Mouse (Mus musculus) stomach, embryonic 14.5 days (tissue): Measurements from ENCODE around the gene Gadl1. TPM values are rescaled to one million over a fixed set of nuclear protein-coding genes. Genes with fewer than 3 reads are reported as not detected.

Experiments
- ATAC-seq: fragments of 200-750 bp; cut with Nextera tagmentation; 2 replicates; pipeline ENCODE4 v1.8.0; 2017; ENCODE audit warnings: low read depth, moderate TSS enrichment; ENCODE audit not compliant: insufficient number of reproducible peaks, insufficient read depth, low FRiP score
- H3K27ac ChIP-seq: fragments of 300-500 bp; sonication (generic); 2 replicates; pipeline ENCODE4 v1.5.1; 2014; ENCODE audit warnings: mild to moderate bottlenecking, low read length, moderate library complexity, mixed read lengths
- H3K27me3 ChIP-seq: fragments of 300-500 bp; sonication (generic); 2 replicates; pipeline ENCODE4 v1.6.1; 2014; ENCODE audit warnings: low read length, control low read depth, mixed read lengths; ENCODE audit not compliant: control insufficient read depth, insufficient read depth
- H3K36me3 ChIP-seq: fragments of 300-500 bp; sonication (generic); 2 replicates; pipeline ENCODE4 v1.6.1; 2014; ENCODE audit warnings: mild to moderate bottlenecking, control low read depth, low read length, moderate library complexity, mixed read lengths; ENCODE audit not compliant: control insufficient read depth, insufficient read depth
- H3K4me1 ChIP-seq: fragments of 300-500 bp; sonication (generic); 2 replicates; pipeline ENCODE4 v1.6.1; 2014; ENCODE audit warnings: low read length, control low read depth, mixed read lengths; ENCODE audit not compliant: control insufficient read depth, insufficient read depth
- H3K4me2 ChIP-seq: fragments of 300-500 bp; sonication (generic); replicated peaks from 2 replicates; pipeline ENCODE4 v1.6.1; 2014; ENCODE audit warnings: low read depth, low read length, control low read depth
- H3K4me3 ChIP-seq: fragments of 300-500 bp; sonication (generic); 2 replicates; pipeline ENCODE4 v1.5.1; 2014; ENCODE audit warnings: low read depth, low read length, control low read depth
- H3K9ac ChIP-seq: fragments of 300-500 bp; sonication (generic); replicated peaks from 2 replicates; pipeline ENCODE4 v1.6.1; 2014; ENCODE audit warnings: low read depth, mild to moderate bottlenecking, control low read depth, low read length, moderate library complexity, mixed read lengths
- H3K9me3 ChIP-seq: fragments of 300-500 bp; sonication (generic); 2 replicates; pipeline ENCODE4 v1.6.1; 2016; ENCODE audit warnings: low read depth, low read length, control low read depth; ENCODE audit not compliant: control insufficient read depth
- WGBS: fragments of 180-500 bp; shearing (Covaris S2); extraction: QIAGEN DNeasy Blood & Tissue Kit; methylation state at CpG from one replicate; pipeline ENCODE4 v1.1.7; 2014; 5-methylcytosine and 5-hydroxymethylcytosine counted together
- polyA plus RNA-seq: library from polyadenylated mRNA; unstranded; fragments of >200 nt; fragmentation: Nextera tagmentation; extraction: Ambion mirVana; gene quantifications from 2 replicates; pipeline ENCODE4 v1.2.1, GENCODE M21; 2014

Gadl1 gene
- polyA plus RNA-seq, 1 experiment from 2014 or later: 0.25 TPM

DNA sequence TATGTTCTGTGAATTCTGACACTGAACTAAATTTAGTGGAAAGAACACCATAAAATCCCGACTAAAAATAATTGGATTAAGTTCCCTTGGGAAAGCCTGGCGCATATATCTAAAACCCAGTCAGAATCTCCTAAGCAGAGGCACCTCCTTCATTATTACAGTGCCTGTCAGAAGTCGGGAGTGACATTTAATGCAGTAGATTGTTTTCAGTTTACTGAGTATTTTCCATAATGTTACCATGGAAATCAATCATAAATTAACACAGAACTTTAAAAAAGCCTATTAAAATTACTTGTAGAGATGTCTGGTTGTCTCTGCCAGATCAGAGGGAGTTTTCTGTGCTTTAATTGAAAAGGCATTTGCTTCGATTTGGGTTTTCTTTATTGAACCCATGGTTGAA is 33.2 kb downstream of the Gadl1 start:
- Histone ChIP-seq H3K4me1 (0 out of 2 replicates have a peak, but pooled peaks cover 2% of the 10 kb centered on the region), H3K9ac (no peak overlapping the region), H3K4me2 (no peak overlapping the region), H3K27me3 (no peaks in the 10 kb centered on the region), H3K4me3 (no peak overlapping the region), H3K9me3 (no peaks in the 10 kb centered on the region), H3K36me3 (no peaks in the 10 kb centered on the region), H3K27ac (no peak overlapping the region)
- no peak for ATAC-seq
- WGBS: 69% methylated on average over 4 of the region's 4 CpGs

- H3K27me3 ChIP-seq: no peaks in the 10 kb centered on the region
- H3K36me3 ChIP-seq: no peaks in the 10 kb centered on the region
- no peak overlapping the region for H3K4me2 ChIP-seq
- 27% methylated on average over 7 of the region's 7 CpGs for WGBS
- H3K9ac ChIP-seq: no peak overlapping the region
- no peak overlapping the region for H3K27ac ChIP-seq
- no peak for ATAC-seq
- H3K9me3 ChIP-seq: no peaks in the 10 kb centered on the region
- 0 out of 2 replicates have a peak, but pooled peaks cover 2% of the 10 kb centered on the region for H3K4me1 ChIP-seq
- H3K4me3 ChIP-seq: no peak overlapping the region
These were observed 33.7 kb downstream of the Gadl1 start for GRCm38 (mm10) chr9:115942989-115943388.

DNA sequence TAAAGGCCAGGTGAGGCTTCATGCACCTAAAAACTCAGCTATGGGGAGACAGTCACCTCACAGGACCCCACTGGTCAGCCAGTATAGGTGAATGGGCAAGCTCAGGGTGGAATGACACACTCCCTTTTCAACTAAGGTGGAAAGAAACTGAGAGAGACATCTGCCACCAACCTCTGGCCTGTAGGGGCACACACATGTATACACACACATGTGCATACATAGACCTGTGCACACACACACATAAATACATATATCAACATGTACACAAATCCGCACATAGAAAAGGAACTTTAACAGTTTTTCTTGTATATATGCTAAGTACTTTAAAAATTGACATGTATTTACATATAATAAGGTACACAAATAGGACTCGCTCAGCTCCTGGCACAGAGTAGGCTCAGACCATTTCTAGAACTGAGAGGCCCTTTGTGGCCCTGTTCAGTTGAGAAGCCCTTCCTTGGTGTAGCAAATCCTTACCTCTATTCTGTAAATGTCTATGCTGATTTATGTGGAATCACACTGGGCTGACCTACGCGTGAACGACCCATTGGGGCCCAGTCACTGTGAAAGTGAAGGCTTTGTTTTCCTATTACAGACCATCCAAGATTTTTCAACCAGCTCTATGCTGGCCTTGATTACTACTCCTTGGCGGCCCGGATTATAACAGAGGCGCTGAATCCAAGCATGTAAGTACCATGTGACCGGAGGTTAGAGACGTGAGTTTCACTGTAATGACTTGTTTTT is 34.5 kb downstream of the Gadl1 start:
- 87% methylated on average over 10 of the region's 10 CpGs for WGBS

GRCm38 (mm10) chr9:115965056-115965455 is 55.8 kb downstream of the Gadl1 start:
- Histone ChIP-seq H3K9ac (no peak overlapping the region), H3K27me3 (no peaks in the 10 kb centered on the region), H3K36me3 (no peaks in the 10 kb centered on the region), H3K9me3 (no peaks in the 10 kb centered on the region), H3K4me3 (no peak overlapping the region), H3K27ac (no peak overlapping the region), H3K4me2 (no peak overlapping the region), H3K4me1 (no peaks in the 10 kb centered on the region)
- 84% methylated on average over 7 of the region's 7 CpGs for WGBS
- ATAC-seq: no peak

More for the DNA sequence above, 34.5 kb downstream of the Gadl1 start:
- Histone ChIP-seq H3K4me3 (no peak overlapping the region), H3K9ac (no peak overlapping the region), H3K36me3 (no peaks in the 10 kb centered on the region), H3K27ac (no peak overlapping the region), H3K4me1 (0 out of 2 replicates have a peak, but pooled peaks cover 2% of the 10 kb centered on the region), H3K4me2 (no peak overlapping the region), H3K27me3 (no peaks in the 10 kb centered on the region), H3K9me3 (no peaks in the 10 kb centered on the region)
- ATAC-seq: no peak

GRCm38 (mm10) chr9:115966116-115966515 is 56.9 kb downstream of the Gadl1 start:
- no peak overlapping the region for H3K4me3 ChIP-seq
- H3K4me1 ChIP-seq: no peaks in the 10 kb centered on the region
- H3K36me3 ChIP-seq: no peaks in the 10 kb centered on the region
- no peaks in the 10 kb centered on the region for H3K9me3 ChIP-seq
- no peaks in the 10 kb centered on the region for H3K27me3 ChIP-seq
- no peak overlapping the region for H3K9ac ChIP-seq
- ATAC-seq: no peak
- no peak overlapping the region for H3K27ac ChIP-seq
- no peak overlapping the region for H3K4me2 ChIP-seq
- 84% methylated on average over 4 of the region's 4 CpGs for WGBS

GRCm38 (mm10) chr9:115966746-115967145 is 57.5 kb downstream of the Gadl1 start:
- no peaks in the 10 kb centered on the region for H3K36me3 ChIP-seq

GRCm38 (mm10) chr9:115967638-115968037 is 58.4 kb downstream of the Gadl1 start:
- no peak overlapping the region for H3K9ac ChIP-seq

More at GRCm38 (mm10) chr9:115966746-115967145, 57.5 kb downstream of the Gadl1 start:
- ATAC-seq: no peak
- H3K4me2 ChIP-seq: no peak overlapping the region
- no peak overlapping the region for H3K9ac ChIP-seq
- no peaks in the 10 kb centered on the region for H3K27me3 ChIP-seq
- no peaks in the 10 kb centered on the region for H3K4me1 ChIP-seq
- no peaks in the 10 kb centered on the region for H3K9me3 ChIP-seq
- H3K4me3 ChIP-seq: no peak overlapping the region
- no peak overlapping the region for H3K27ac ChIP-seq
- WGBS: 90% methylated on average over 5 of the region's 5 CpGs

DNA sequence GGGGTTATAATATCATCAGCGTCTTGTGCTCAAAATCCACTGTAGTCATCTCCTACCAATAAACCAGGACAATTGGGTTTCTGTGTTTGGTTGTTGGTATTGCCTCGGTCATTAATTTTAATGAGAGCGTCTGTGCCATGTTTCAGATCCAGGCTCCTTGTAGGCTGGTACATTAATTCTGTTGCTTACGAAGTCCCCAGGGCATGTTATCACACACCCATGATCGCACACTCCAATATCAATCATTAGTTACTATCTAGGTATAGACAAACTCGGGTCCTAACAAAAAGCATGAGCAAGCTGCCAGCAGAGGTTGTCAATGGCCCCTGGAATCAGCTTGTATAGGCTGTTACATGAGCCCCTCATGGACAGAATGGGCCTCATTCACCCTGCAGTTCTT is 67.6 kb downstream of the Gadl1 start:
- no peak overlapping the region for H3K4me3 ChIP-seq
- ATAC-seq: no peak
- H3K27ac ChIP-seq: no peak overlapping the region
- H3K36me3 ChIP-seq: no peaks in the 10 kb centered on the region
- H3K27me3 ChIP-seq: no peaks in the 10 kb centered on the region
- H3K4me1 ChIP-seq: no peaks in the 10 kb centered on the region
- no peak overlapping the region for H3K9ac ChIP-seq
- WGBS: 85% methylated on average over 6 of the region's 6 CpGs
- no peaks in the 10 kb centered on the region for H3K9me3 ChIP-seq
- no peak overlapping the region for H3K4me2 ChIP-seq

More at GRCm38 (mm10) chr9:115967638-115968037, 58.4 kb downstream of the Gadl1 start:
- Histone ChIP-seq H3K9me3 (no peaks in the 10 kb centered on the region), H3K4me1 (no peaks in the 10 kb centered on the region), H3K27me3 (no peaks in the 10 kb centered on the region), H3K27ac (no peak overlapping the region), H3K4me2 (no peak overlapping the region), H3K4me3 (no peak overlapping the region), H3K36me3 (no peaks in the 10 kb centered on the region)
- WGBS: 90% methylated on average over 5 of the region's 5 CpGs
- ATAC-seq: no peak
